Mouse (Mus musculus) olfactory bulb, adult 2 months (tissue): Measurements from ENCODE around the gene Mgat4a. TPM values are rescaled to one million over a fixed set of nuclear protein-coding genes. Genes with fewer than 3 reads are reported as not detected.

Source experiments
- H3K27ac ChIP-seq: fragments of 200-500 bp; 2 replicates; pipeline ENCODE4 v1.5.1; 2012; ENCODE audit warnings: low read depth, low read length; ENCODE audit not compliant: insufficient read depth
- H3K4me1 ChIP-seq: fragments of 200-500 bp; 2 replicates; pipeline ENCODE4 v1.6.1; 2012; ENCODE audit warnings: low read length; ENCODE audit not compliant: control insufficient read depth, insufficient read depth
- H3K4me3 ChIP-seq: fragments of 200-500 bp; 2 replicates; pipeline ENCODE4 v1.5.1; 2012; ENCODE audit warnings: mild to moderate bottlenecking, low read depth, low read length, moderate library complexity; ENCODE audit not compliant: insufficient read depth
- CTCF ChIP-seq: fragments of 200-500 bp; IDR thresholded peaks from 2 replicates; pipeline ENCODE4 v1.5.1; 2012; ENCODE audit warnings: low read depth, mild to moderate bottlenecking, low read length, moderate library complexity; ENCODE audit not compliant: insufficient read depth
- POLR2A ChIP-seq: fragments of 200-500 bp; IDR thresholded peaks from 2 replicates; pipeline ENCODE4 v1.6.1; 2012; ENCODE audit warnings: mild to moderate bottlenecking, low read depth, low read length, moderate library complexity; ENCODE audit not compliant: insufficient read depth
- WGBS: fragments of 180-500 bp; shearing (Covaris S2); methylation state at CpG from one replicate; pipeline ENCODE4 v1.1.7; 2018; 5-methylcytosine and 5-hydroxymethylcytosine counted together
- polyA plus RNA-seq: library from polyadenylated mRNA; stranded (reverse); fragments of >200 nt; gene quantifications from 2 replicates; pipeline ENCODE4 v1.2.4, GENCODE M21; 2012; ENCODE audit warnings: low replicate concordance; ENCODE audit not compliant: missing spikeins, insufficient read depth, insufficient read length

The Mgat4a gene
- polyA plus RNA-seq, 1 experiment = not detected

GRCm38 (mm10) chr1:37566344-37566743 lies 25.5 kb upstream of the Mgat4a start:
- no peaks in the 10 kb centered on the region for H3K4me1 ChIP-seq
- TF ChIP-seq POLR2A = no peak
- no peak for TF ChIP-seq CTCF
- H3K27ac ChIP-seq = no peak overlapping the region

DNA sequence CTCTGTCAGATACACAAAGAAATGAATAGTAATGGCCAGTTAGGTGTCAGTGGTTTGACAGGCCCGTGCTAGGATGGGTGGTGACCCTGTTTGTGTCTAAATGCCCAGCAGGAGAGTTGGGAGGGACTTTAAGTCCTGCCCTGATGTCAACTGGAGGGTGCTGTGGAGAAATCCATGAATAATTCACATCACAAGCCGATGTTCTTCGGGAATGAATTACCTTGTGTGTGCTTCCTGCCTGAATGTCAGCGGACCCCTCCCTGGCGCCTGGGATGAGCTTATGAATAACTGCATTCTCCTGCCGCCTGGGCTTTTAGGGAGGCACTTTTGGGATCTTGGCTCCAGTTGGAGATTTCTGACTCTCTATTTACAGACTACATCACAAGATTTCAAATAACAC lies 24.6 kb upstream of the Mgat4a start:
- 39% methylated on average over 6 of the region's 6 CpGs for WGBS
- Histone ChIP-seq H3K4me1 (no peaks in the 10 kb centered on the region), H3K4me3 (no peak overlapping the region), H3K27ac (no peak overlapping the region)
- no peak for TF ChIP-seq CTCF
- no peak for TF ChIP-seq POLR2A

More at GRCm38 (mm10) chr1:37566344-37566743, 25.5 kb upstream of the Mgat4a start:
- H3K4me3 ChIP-seq = no peak overlapping the region
- WGBS = 86% methylated on average over 2 of the region's 2 CpGs

- H3K27ac ChIP-seq = no peak overlapping the region
- no peak overlapping the region for H3K4me3 ChIP-seq
- 82% methylated on average over 3 of the region's 3 CpGs for WGBS
- H3K4me1 ChIP-seq = no peaks in the 10 kb centered on the region
- TF ChIP-seq CTCF (no peak), POLR2A (no peak)
These were observed 21.1 kb upstream of the Mgat4a start for GRCm38 (mm10) chr1:37561955-37562354.

DNA sequence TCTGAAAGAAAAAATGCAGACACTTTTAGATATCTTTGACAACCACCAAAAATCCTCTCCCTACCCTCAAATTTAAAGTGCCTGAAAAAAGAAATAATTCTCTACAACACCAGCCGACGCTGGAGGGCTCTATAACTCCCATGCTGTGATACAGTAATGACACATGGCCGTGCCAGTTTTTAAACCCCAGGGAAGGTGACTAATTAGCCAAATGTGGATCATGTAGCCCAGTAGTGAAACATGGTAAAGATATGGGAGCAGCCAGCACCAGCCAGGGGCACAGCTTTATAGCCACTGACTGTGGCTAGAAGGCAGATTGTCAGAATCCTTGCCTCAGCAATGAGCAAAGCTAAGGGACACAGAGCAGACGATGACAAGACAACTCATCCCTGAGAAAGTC lies 19.5 kb upstream of the Mgat4a start:
- no peaks in the 10 kb centered on the region for H3K4me1 ChIP-seq
- no peak overlapping the region for H3K27ac ChIP-seq
- WGBS = 54% methylated on average over 4 of the region's 4 CpGs
- TF ChIP-seq CTCF (no peak), POLR2A (no peak)
- H3K4me3 ChIP-seq = no peak overlapping the region

GRCm38 (mm10) chr1:37551986-37552385 lies 11.2 kb upstream of the Mgat4a start:
- H3K27ac ChIP-seq = no peak overlapping the region
- TF ChIP-seq POLR2A (no peak), CTCF (no peak)
- WGBS = 87% methylated on average over 7 of the region's 7 CpGs
- H3K4me3 ChIP-seq = no peak overlapping the region
- H3K4me1 ChIP-seq = no peaks in the 10 kb centered on the region

GRCm38 (mm10) chr1:37549501-37549900 lies 8.7 kb upstream of the Mgat4a start:
- no peak overlapping the region for H3K4me3 ChIP-seq
- no peaks in the 10 kb centered on the region for H3K4me1 ChIP-seq
- no peak overlapping the region for H3K27ac ChIP-seq
- 89% methylated on average over 8 of the region's 8 CpGs for WGBS
- TF ChIP-seq CTCF = no peak
- no peak for TF ChIP-seq POLR2A

DNA sequence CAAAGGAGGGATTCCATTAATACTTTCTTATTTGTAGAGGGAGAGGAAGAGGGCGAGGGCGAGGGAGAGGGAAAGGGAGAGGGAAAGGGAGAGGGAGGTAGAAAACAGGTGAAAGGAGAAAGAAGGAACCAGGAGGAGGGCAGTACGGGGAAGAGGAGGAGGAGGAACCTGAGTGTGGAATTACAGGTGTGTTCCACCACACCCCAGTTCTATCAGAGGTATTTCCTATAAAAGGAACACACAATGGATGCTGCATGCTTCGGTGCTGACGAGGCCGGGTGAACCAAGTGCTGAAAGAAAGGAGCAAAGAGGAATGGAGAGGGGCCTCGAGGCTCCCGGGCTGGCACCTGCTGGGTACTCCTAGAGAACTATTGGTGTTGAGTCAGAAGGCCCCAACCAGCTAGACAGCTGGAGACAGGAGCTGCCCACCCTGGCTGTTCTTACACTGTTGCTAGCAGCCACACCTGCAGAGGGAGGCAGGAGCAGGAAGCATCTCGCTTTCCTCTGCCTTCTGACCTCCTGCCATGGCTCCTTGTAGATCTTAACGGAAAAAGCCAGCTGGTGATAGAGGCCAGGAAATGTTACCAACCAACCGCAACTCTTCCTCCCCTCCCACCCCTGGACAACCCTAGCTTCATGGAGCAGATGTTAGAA lies 5.7 kb upstream of the Mgat4a start:
- WGBS = 87% methylated on average over 11 of the region's 11 CpGs
- Histone ChIP-seq H3K4me3 (no peak overlapping the region), H3K4me1 (no peaks in the 10 kb centered on the region), H3K27ac (no peak overlapping the region)
- TF ChIP-seq POLR2A (no peak), CTCF (no peak)

GRCm38 (mm10) chr1:37544251-37544650 lies 3.4 kb upstream of the Mgat4a start:
- TF ChIP-seq POLR2A (no peak), CTCF (no peak)
- H3K4me1 ChIP-seq = no peaks in the 10 kb centered on the region
- WGBS = 51% methylated on average over 9 of the region's 9 CpGs
- H3K27ac ChIP-seq = no peak overlapping the region
- no peak overlapping the region for H3K4me3 ChIP-seq

DNA sequence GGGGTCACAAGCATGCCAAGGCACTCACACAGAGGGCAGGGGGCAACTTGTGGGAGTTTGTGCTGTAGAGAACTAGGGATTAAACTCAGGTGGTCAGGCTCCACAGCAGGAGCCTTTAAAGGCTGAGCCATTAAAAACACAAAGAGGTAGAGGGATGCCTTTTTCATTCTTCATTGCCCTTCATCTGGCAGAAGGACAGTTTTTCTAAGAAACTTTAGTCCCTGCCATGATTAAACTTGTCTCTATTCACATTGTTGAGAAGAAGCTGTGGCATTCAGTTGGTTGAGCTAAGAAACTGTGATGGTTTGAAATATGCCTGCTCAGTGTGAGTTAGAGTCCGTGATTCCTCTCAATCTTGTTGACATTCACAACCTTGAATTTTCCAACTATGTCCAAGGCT lies 2.2 kb upstream of the Mgat4a start:
- no peaks in the 10 kb centered on the region for H3K4me1 ChIP-seq
- no peak overlapping the region for H3K27ac ChIP-seq
- TF ChIP-seq POLR2A (no peak), CTCF (no peak)
- no peak overlapping the region for H3K4me3 ChIP-seq
- 78% methylated on average over 1 of the region's 1 CpGs for WGBS
